Mouse (Mus musculus) ES-Bruce4 (cell line): Measurements from ENCODE around the gene Nkain1.

Source experiments
- CTCF ChIP-seq: IDR thresholded peaks from one replicate; pipeline ENCODE4 v1.8.1; 2011; ENCODE audit warnings: low read depth, low read length
- EP300 ChIP-seq: IDR thresholded peaks from 2 replicates; pipeline ENCODE4 v1.6.1; 2011; ENCODE audit warnings: low read depth, low read length; ENCODE audit not compliant: insufficient read depth
- POLR2A ChIP-seq: IDR thresholded peaks from one replicate; pipeline ENCODE4 v1.8.1; 2011; ENCODE audit warnings: low read length; ENCODE audit not compliant: insufficient read depth

GRCm38 (mm10) chr4:130574861-130575460 lies 988 bp upstream of the Nkain1 start:
- TF ChIP-seq POLR2A (no peak), CTCF (no peak), EP300 (no peak)
